Mouse (Mus musculus) kidney, embryonic 14.5 days (tissue): ENCODE measurements at regions not wholly inside any gene's neighbourhood (a gene's known extent, or its start where the extent isn't known, plus 50 kb on each side); places are given as distances from the start of the nearest gene placed in this dataset.
"Not testable (repeated sequence)": the region's sequence is repeated elsewhere in the genome, so short reads cannot be mapped to it uniquely, and the experiment has no call there.

Experiments
- ATAC-seq: fragments of 200-750 bp; cut with Nextera tagmentation; 2 replicates; pipeline ENCODE4 v1.8.0; 2017; ENCODE audit warnings: moderate number of reproducible peaks, mild to moderate bottlenecking, moderate TSS enrichment, moderate library complexity; ENCODE audit not compliant: low FRiP score, low TSS enrichment
- H3K27ac ChIP-seq: fragments of 300-500 bp; sonication (generic); 2 replicates; pipeline ENCODE4 v1.5.1; 2014; ENCODE audit warnings: low read depth, mild to moderate bottlenecking, low read length, moderate library complexity, mixed read lengths
- H3K27me3 ChIP-seq: fragments of 300-500 bp; sonication (generic); 2 replicates; pipeline ENCODE4 v1.6.1; 2014; ENCODE audit warnings: mild to moderate bottlenecking, low read length; ENCODE audit not compliant: control insufficient read depth, insufficient read depth
- H3K36me3 ChIP-seq: fragments of 300-500 bp; sonication (generic); 2 replicates; pipeline ENCODE4 v1.6.1; 2014; ENCODE audit warnings: low read length, mixed read lengths; ENCODE audit not compliant: control insufficient read depth, insufficient read depth
- H3K4me1 ChIP-seq: fragments of 300-500 bp; sonication (generic); 2 replicates; pipeline ENCODE4 v1.6.1; 2014; ENCODE audit warnings: low read length, mixed read lengths; ENCODE audit not compliant: control insufficient read depth, insufficient read depth
- H3K4me2 ChIP-seq: fragments of 300-500 bp; sonication (generic); replicated peaks from 2 replicates; pipeline ENCODE4 v1.6.1; 2014; ENCODE audit warnings: low read depth, mild to moderate bottlenecking, low read length
- H3K4me3 ChIP-seq: fragments of 300-500 bp; sonication (generic); 2 replicates; pipeline ENCODE4 v1.5.1; 2014; ENCODE audit warnings: mild to moderate bottlenecking, low read length
- H3K9ac ChIP-seq: fragments of 300-500 bp; sonication (generic); 2 replicates; pipeline ENCODE4 v1.6.1; 2014; ENCODE audit warnings: low read depth, mild to moderate bottlenecking, low read length, moderate library complexity
- H3K9me3 ChIP-seq: fragments of 300-500 bp; sonication (generic); 2 replicates; pipeline ENCODE4 v1.6.1; 2016; ENCODE audit warnings: low read length; ENCODE audit not compliant: control insufficient read depth
- WGBS: fragments of 180-500 bp; shearing (Covaris S2); extraction: QIAGEN DNeasy Blood & Tissue Kit; methylation state at CpG from one replicate; pipeline ENCODE4 v1.1.7; 2014; 5-methylcytosine and 5-hydroxymethylcytosine counted together

DNA sequence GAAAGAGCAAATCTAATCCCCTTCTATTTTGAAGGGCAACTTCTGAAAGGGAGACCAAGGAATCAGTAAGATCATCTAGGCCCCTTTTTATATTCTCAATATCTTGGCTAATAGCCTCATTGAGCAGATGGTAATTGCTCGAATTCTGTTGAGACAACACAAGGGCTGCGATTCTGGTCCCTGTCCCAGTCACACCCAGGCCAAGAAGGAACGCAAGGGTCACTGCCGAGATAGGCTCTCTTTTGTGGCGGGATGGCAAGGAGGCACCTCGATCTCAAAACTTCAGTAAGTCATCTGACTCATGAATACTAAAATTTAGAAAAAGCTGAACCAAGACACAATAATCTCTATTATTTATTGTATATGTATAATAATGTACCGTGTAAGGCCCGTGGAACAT, 68.6 kb upstream of the Zfp709 start:
- H3K9me3 ChIP-seq, H3K9ac ChIP-seq, H3K36me3 ChIP-seq, H3K4me2 ChIP-seq, H3K4me1 ChIP-seq, H3K4me3 ChIP-seq, ATAC-seq, H3K27me3 ChIP-seq, H3K27ac ChIP-seq: not testable (repeated sequence)
- 95% methylated on average over 8 of the region's 8 CpGs for WGBS

DNA sequence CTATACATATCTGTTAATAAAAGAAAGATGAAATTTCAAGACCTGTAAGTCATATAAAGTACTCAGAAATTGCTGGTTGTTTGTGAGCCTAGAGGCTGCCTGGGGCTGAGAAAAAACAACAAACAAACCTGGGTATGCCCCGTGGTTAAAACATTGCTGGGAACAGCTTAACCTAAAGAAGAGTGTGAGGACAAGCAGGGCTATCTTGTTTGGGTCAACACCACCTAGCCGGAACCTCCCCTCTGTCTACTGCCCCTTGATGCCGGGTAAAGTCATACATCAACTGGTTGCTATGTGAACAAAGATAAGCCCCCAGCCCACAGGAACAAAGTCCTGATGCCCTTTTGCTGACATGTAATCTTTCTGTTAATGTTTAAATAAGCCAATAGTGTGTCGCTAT, 74.0 kb upstream of the Zfp709 start:
- H3K27ac ChIP-seq, H3K36me3 ChIP-seq, H3K4me1 ChIP-seq, H3K4me2 ChIP-seq, H3K9me3 ChIP-seq, H3K9ac ChIP-seq, H3K27me3 ChIP-seq, ATAC-seq, H3K4me3 ChIP-seq: not testable (repeated sequence)
- WGBS = 63% methylated on average over 3 of the region's 4 CpGs

DNA sequence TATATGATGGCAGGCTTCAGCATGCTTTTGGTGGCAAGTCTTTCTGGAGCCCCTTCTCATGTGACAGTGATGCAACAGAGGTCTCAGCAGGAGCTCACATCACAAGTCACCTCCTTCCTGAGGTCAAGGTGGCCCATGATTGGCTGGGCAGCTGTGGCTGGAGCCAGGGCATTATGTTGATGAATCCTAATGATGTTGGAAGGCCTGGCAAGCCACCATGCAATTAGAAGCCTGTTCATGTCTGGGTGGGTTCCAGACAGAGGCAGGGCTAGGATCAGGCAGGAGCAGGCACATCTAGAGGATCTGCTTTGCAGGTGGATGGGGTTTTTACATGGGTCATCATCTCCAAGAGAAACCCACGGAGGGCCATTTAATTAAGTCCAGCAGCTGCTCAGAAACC, 77.2 kb upstream of the Zfp709 start:
- not testable (repeated sequence) for H3K4me1 ChIP-seq, ATAC-seq, H3K36me3 ChIP-seq, H3K27me3 ChIP-seq, H3K4me3 ChIP-seq, H3K9ac ChIP-seq, H3K27ac ChIP-seq, H3K9me3 ChIP-seq, H3K4me2 ChIP-seq
- WGBS = 75% methylated on average over 1 of the region's 1 CpGs

DNA sequence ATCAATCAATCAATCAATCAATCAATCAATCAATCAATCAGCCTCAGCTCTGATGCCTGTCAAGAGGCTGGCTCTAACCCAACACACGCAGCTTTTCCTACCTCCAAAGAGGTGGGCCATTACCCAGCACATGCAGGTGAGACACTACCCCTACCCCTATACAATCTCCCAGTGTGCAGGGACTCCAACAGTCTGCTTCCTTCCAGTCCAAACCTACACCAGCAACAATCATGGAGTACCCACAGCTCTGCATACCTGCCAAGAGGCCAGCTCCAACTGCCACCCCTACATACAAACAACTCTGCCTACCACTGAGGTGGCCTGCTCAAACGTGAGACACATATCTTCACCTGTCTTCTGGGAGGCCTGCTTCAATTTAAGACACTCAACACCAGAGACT, 76.7 kb upstream of the Fcho1 start:
- H3K4me2 ChIP-seq, H3K27me3 ChIP-seq, H3K9me3 ChIP-seq, H3K27ac ChIP-seq, H3K36me3 ChIP-seq, H3K9ac ChIP-seq, H3K4me1 ChIP-seq, H3K4me3 ChIP-seq: not testable (repeated sequence)
- peak; percentile 75 for ATAC-seq
- WGBS = 70% methylated on average over 2 of the region's 2 CpGs

DNA sequence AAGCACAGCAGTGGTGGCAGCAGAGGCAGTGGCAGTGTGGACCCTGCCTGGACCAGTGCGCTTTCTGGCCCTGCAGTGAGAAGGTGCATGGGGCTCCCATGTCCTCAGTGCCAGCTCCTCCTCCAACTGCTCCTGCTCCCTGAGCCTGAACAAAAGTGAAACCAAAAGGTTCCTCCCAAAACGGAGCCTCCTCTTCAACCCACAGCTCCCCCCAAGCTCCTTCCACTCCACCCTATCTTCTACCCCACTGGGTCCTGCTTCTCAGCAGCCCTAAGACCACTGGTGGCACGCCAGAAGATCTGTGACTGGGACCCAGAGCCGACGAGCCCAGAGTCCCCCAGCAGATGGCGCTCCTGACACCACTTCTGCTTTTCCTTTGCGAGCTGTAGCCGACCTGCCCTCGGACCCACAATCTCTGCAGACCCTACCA, 63.5 kb upstream of the Fcho1 start:
- H3K9ac ChIP-seq, H3K27me3 ChIP-seq, H3K4me3 ChIP-seq, H3K9me3 ChIP-seq, H3K27ac ChIP-seq, H3K4me2 ChIP-seq, H3K4me1 ChIP-seq, H3K36me3 ChIP-seq: not testable (repeated sequence)
- peak; percentile 60; the same call in 1 of the 2 replicates for ATAC-seq
- WGBS = 18% methylated on average over 4 of the region's 9 CpGs

DNA sequence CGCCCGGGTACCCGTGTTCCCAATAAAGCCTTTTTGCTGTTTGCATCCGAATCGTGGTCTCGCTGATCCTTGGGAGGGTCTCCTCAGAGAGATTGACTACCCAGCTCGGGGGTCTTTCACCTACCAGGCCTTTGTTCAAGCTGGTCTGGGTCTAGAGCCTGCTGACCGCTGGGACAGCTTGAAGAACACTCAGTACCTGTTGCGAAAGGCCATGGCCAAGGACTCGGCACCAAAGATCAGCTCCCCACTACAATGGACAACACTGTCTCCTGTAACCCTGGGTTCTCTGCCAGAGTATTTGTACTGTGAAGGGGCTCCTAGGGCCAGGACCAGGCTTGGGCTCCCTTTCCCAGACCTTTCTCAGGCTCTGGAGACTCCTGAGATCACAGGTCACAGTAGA, 55.1 kb upstream of the Fcho1 start:
- H3K9me3 ChIP-seq, ATAC-seq, H3K4me2 ChIP-seq, H3K9ac ChIP-seq, H3K36me3 ChIP-seq, H3K27ac ChIP-seq, H3K4me1 ChIP-seq, H3K27me3 ChIP-seq, H3K4me3 ChIP-seq: not testable (repeated sequence)
- 92% methylated on average over 8 of the region's 10 CpGs for WGBS

DNA sequence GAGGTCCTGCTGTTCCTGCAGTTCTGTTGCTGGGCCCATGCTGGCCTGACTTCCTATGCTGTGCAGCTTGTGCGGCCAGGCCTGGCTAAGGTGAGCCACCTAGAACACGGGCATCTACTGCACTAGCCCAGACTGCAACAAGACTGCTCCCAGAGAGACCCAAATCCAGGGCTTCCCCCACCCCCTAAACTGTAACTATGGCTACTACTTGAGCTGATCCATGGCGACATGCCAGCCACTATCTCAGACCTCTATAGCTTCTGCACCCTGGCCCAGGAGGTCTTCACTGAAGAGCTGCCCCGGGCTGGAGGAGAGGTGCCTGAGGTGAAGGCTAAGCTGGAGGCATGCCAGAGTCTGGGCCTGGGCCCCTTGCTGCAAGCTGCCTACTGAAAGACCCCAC, 54.3 kb upstream of the Fcho1 start:
- not testable (repeated sequence) for H3K27me3 ChIP-seq, ATAC-seq, H3K9ac ChIP-seq, H3K27ac ChIP-seq, H3K4me3 ChIP-seq, H3K4me2 ChIP-seq, H3K36me3 ChIP-seq, H3K9me3 ChIP-seq, H3K4me1 ChIP-seq
- 91% methylated on average over 2 of the region's 4 CpGs for WGBS

DNA sequence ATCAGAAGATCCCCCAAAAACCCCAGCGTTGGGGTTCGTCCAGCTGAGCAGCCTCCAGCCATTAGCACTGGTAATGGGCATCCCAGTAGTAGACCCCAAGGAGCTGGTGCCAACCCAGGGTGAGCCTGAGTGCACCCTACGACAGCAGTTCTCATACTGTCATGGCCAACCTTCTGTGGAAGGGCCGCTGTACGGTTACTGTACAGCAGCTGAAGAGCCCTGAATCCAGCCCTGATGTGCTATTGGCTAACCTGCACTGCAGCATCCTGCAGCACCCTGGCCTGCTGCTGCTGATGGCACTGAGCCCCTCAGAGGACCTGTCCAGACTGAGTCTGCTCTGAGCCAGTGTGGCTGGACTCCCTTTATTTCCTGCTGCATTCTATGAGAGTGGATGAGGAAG, 53.9 kb upstream of the Fcho1 start:
- not testable (repeated sequence) for H3K9ac ChIP-seq, H3K4me2 ChIP-seq, H3K27me3 ChIP-seq, ATAC-seq, H3K4me1 ChIP-seq, H3K9me3 ChIP-seq, H3K27ac ChIP-seq, H3K4me3 ChIP-seq, H3K36me3 ChIP-seq
- 92% methylated on average over 5 of the region's 5 CpGs for WGBS

DNA sequence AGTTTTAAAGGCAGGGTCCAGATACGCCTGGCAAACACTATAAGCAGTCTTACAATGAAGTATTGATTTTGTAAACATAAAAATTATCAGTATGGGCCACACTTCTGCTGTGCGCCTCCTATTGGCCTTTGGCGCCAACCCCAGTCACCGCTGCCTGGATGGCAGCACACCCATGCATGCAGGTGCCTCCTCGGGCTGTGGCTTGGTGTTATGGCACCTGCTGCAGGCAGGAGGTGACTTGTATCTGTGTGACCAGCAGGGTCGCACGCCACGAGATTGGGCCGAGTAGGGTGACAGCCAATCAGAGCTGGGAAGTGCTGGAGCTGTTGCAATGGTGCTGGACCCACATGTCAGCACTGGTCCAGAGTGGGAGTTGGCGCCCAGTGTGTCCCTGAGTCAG, 53.4 kb upstream of the Fcho1 start:
- ATAC-seq = no peak
- 85% methylated on average over 10 of the region's 10 CpGs for WGBS
- H3K4me3 ChIP-seq = no peak overlapping the region

More for the DNA sequence above, 53.4 kb upstream of the Fcho1 start:
- Histone ChIP-seq H3K9me3 (no peaks in the 10 kb centered on the region), H3K27ac (no peak overlapping the region), H3K4me2 (no peak overlapping the region), H3K9ac (no peak overlapping the region), H3K27me3 (no peaks in the 10 kb centered on the region), H3K36me3 (no peaks in the 10 kb centered on the region), H3K4me1 (no peaks in the 10 kb centered on the region)
